Mouse (Mus musculus): ENCODE measurements around the gene Zbtb20.

DNA sequence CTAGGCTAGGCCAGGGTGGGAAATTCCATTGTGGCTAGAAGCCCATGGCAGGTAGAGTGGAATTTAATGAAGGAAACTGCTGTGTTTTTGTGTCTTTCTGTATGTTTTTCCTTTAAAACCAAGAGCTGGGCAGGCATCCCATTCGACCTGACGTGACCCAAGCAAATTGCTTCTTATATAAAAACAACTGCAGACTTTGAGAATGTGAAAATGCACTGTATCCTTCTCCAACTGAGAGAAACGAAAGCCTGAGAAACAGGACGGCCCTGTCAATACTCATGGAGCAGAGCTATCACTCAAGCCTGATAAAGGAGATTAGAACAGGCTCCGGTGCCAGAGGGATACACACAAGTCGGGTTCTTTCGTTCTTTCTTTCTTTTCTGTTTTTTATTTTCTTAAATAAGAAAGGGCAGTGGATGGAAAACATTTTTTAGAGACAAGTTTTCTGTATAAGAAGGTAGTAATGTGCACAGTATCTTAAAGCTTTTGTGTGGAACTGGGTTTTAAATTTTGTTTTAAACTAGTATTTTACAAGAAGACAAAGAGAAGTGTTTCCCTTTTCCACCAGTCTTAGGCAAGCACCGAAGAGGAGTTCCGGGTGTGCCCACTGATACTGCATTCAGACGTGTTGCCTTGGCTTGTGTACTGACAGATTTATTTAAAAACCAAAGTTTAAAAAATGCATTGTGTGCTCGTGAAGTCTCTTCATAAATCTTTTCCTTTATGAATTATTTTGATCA lies 458.9 kb downstream of the Zbtb20 start:
- no peak for TF ChIP-seq GATA1 (IDR thresholded peaks at IDR 0.05; ENCODE audit: low read length)
- TF ChIP-seq TAL1 (IDR thresholded peaks at IDR 0.05; ENCODE audit: low read length), result no peak

Measured in erythroblast, embryonic 14.5 days (primary cell).